Mouse (Mus musculus): ENCODE data around the gene Dbil5. TPM values are rescaled to one million over a fixed set of nuclear protein-coding genes. Genes with fewer than 3 reads are reported as not detected.

Dbil5 gene
- total RNA-seq, 2 experiments from 2014 or later: 0.50 TPM; not detected in 1

DNA sequence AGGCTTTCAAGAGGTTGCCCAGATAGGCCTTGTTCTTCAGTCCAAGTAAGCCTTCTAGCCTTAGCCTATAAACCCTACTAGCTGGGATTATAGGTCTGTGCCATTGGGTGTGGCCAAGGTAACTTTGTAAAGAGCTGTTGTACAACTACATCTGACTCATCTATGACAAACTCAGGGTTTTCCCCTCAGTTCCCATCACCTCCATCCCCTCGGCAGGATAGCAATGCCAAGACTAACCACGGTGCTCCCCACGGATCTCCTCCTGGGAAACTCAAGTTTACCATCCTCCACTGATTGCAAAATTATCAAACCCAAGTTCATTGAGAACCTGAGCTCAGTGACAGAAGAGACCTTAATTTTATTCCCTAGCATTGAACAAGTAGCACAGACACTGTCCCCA, 18.7 kb downstream of the Dbil5 start:
- DNase-seq: no peak

DNA sequence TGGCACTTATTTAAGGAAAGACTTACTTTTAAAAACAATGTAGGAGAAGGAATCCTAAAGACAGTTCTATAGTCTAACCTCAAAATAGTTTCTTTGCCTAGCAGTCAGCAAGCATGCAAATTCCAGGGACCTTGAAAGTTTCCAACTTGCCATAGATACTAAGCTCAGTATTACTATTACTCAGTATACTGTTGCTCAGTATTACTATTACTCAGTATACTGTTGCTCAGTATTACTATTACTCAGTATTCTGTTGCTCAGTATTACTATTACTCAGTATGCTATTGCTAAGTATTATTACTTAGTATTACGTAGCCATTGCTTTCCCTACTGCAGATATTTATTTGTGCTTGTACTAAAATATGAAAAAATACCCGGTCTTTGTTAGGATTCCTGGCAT, 22.3 kb downstream of the Dbil5 start:
- no peak for DNase-seq

DNA sequence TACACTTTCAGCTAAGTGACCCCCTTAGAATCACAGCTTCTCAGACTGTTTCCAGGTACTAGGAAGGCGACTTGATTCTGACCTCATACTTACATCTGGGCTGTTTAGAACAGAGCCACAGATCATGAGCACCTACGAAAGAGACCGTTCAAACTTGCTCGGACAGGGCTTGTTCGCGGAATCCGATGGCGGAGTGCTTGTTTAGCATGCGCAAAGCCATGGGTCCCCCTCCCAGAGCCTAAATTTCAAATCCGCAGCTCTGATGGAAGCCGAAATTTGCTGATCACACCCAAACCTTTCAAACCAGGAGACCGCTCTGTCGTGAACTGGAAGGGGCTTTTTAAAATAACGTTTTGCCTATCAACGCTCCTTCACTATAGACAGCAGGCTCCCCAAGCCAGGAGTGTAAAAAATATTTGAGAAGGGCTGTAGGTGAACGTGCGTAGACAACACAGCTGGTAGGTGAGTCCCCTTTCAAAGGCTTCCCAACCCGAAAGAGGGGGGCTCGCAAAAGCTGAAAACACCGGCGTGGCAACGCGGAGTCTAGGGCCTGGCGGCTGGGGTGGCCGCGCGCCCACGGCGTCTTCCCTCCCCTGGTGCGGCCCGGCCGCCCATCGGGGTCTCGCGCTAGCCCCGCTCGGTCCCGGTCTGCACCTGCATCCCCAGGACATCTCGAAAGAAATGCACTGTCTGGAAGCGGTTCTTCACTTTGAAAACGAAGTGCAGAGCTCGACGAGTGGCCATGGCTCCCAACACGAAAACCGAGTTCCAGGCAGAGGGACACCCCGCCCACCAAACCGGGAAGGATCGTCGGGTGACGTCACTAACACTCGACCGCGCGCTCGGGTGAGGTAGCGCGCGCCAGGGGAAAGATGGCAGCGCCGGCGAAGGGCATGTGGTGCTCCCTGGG, 25.7 kb downstream of the Dbil5 start, which contains the start of the genes Mrm3 and Glod4:
Gene Mrm3, plus strand, starts transcription at position 815 of the 910 bp plus-strand sequence.
Gene Glod4, minus strand, starts transcription at position 825 of the 910 bp plus-strand sequence.
- DNase-seq: peak; percentile 94

DNA sequence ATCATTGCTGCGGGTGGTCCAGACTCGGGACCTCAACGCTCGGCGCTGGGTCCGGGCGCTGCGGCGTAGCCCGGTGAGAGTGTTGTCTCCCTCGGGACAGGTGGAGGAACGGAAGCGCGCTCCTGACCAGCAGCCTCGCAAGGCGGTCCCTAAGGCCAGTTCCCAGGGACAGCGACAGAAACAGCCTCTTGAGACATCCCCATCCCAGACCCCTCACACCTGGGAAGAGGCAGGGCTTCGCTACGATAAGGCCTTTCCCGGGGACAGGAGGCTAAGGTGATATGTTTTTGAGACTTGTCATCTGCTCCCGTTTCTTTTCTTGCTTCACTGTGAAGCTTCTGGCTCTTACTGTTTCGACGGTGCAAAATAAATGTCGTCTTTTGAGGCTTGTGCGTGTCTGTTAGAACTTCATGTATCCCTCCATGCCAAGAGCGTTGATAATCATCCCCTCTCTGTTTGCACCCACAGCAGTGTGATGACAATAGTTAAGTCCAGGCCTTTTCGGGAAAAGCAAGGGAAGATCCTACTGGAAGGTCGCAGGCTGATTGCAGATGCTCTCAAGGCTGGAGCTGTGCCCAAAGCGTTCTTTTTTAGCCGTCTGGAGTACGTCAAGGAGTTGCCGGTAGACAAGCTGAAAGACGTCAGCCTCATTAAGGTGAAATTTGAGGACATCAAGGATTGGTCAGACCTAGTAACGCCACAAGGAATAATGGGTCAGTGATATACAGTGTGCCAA, 26.6 kb downstream of the Dbil5 start:
- DNase-seq: no peak

DNA sequence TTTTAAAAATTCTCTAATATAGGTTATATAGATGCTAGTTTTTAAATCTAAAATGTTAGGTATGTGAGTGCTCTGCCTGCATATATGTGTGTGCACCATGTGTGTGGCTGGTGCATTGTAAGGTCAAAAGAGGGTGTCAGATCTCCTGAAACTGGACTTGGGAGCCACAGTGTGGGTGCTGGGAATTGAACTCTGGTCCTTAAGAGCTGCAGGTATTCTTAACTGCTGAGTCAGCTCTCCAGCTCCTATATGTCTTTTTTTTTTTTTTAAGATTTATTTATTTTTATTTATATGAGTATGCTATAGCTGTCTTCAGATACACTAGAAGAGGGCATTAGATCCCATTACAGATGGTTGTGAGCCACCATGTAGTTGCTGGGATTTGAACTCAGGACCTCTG, 29.0 kb downstream of the Dbil5 start:
- no peak for DNase-seq

DNA sequence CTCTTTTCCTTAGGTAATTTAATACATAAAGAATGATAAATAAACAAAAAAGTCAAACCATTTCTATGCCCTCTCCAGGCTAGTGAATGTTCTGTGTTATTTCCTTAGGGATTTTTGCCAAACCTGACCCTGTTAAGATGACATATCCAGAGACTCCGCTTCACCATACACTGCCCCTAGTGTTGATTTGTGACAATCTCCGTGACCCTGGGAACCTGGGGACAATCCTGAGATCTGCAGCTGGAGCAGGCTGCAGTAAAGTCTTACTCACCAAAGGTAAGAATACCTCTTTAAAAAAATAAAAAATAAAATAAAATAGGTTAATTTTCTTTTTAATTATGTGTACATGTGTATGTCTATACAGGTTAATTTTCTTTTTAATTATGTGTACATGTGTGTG, 29.8 kb downstream of the Dbil5 start:
- DNase-seq: no peak

DNA sequence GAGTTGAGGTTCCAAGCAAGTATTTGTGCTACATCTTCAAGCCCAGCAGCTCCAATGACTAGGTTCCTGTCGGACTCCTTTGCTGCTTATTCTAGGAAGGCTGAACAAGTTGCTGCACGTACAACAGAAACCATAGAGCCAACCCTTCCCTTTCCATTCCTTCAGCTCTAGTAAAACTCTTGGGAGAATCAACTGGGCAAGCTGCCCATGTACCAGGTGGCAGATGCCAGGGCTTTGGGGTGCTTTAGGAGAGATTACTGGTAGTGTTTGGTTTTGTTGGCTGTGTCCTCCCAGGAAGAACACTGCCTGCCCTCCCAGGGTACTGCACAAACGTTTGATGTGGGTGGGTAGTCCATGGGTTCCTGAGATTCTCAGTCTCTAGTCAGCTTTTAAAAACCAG, 34.6 kb downstream of the Dbil5 start:
- DNase-seq: no peak

DNA sequence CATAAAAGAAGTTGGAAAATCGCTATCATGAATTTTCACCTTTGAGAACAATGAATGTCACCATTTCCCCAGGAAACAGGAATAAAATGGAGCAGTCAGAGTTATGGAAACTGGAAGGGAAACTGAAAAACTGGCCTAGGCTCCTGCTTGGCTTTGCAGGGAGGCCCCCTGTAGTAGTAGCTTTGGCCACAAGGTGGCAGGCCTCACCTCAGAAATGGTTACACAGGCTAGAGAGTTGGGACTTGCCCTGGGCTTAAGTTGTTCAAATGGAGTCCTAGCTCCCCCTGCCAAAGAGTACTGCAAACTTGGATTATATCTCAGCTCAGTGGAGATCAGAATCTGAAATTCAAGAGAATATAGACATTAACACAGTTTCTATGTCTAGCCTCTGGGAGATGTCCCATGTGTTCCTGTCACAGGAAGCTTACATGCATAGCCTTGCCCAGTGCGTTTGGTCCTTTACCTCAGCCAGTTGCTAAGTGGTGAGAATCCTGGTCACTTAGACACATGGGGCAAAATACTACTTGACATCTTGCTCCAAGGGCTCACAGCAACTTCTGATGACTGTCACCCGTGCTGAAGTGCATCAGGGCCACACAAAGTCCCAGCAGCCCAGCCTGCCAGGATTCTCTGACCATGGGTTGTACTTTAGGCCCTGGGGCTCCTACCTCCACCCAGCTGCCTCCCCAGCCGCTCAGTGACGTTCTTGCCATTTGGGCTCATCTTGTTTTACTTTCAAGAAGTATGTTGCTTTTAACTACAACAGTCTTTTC, 35.9 kb downstream of the Dbil5 start:
- peak; percentile 93 for DNase-seq

DNA sequence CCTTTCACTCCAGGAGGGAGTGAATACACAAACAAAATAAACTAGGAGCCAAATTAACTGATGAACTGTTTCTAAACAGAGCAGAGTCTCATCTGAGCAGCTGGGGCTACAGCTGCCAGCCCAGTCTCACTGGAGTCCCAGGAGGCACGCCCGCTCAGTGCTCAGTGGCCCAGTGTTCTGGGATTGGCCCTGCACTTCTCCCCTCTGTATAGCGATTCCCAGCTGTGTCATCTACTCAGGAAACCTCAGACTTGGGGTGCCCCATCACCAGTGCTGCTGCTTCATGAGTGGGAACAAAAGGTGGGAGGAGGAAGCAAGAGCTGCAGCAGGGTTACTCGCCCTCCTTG, 36.5 kb downstream of the Dbil5 start:
- no peak for DNase-seq

DNA sequence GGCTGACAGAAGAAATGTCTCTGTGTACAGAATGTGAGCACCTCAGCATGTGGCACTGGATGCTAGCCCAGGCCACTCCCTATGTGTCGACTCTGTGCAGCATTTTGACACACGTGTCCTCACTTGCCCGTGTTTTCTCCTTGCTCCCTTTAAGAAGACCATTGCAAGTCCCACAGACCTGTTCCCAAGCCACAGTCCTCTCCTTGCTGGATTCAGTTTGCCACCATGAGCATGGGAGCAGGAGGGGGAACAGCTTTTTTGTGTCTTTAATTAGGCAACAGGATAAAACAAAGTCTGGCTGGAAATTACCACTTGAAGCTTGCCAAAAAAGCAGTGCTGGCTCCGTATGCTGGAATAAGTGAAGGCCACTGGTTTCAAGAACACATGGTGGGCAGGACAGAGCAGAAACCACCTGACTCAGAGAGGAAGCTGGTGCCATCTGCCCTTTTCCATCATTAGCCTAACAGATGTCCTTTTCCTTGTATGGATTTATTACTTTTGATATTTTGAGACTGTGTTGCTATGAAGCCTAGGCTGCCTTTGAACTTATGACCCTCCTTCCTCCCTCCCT, 38.1 kb downstream of the Dbil5 start:
- DNase-seq: no peak

DNA sequence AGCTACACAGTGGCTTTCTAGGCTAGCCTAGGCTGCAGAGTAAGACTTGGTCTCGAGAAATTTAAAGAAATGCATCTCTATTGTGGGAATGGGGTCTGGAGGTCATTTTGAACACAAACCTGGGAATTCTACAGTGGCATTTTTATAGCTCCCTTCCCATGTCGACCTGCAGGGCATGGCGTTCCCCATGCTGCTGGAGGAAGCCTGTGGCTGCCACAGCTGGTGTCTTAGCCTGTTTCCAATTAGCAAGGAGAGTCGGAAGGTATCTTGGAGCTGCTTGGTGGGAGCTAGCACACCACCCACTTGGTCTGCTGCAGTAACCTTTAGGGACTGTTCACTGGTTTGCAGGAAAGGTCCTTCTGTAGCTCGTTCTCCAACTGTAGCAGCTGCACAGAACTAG, 38.7 kb downstream of the Dbil5 start:
- DNase-seq: no peak

DNA sequence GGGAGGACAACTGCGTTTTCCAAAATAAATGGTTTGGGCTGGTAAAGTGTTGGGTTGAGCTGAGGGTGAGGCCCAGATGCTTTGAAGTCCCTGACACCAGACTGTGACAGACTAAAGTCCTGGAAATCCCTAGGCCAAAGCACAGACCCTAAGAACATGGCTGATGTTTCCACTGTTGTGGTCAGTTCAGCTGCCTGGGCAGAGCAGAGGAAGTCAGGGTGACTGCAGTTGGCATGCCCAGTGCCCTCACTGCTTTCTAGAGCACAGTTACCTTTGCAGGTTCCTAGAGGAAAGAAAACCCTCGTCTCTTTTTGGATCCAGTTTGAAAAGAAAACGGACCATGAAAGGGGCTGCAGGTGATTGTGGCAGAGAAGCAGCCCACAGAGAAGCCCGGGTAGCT, 40.0 kb downstream of the Dbil5 start:
- DNase-seq: no peak

DNA sequence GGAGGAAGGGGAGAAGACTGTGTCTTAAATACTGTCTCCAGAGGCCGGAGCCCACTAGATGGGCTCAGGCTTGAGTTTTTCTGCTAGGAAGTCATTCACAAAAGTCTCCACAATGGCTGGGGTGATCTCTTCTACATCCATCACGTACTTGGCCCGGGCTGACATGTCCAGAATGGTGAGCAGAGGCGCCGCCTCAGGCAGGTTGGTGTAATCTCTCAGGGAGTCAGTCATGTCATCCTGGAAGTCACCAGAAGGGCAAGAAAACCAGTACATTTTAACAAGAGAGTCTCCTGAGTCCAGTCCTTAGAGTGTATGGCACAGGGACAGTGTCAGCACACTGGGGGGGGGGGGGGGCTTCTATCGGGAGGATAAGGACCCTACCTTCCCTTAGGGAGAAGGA, 41.1 kb downstream of the Dbil5 start:
- no peak for DNase-seq

DNA sequence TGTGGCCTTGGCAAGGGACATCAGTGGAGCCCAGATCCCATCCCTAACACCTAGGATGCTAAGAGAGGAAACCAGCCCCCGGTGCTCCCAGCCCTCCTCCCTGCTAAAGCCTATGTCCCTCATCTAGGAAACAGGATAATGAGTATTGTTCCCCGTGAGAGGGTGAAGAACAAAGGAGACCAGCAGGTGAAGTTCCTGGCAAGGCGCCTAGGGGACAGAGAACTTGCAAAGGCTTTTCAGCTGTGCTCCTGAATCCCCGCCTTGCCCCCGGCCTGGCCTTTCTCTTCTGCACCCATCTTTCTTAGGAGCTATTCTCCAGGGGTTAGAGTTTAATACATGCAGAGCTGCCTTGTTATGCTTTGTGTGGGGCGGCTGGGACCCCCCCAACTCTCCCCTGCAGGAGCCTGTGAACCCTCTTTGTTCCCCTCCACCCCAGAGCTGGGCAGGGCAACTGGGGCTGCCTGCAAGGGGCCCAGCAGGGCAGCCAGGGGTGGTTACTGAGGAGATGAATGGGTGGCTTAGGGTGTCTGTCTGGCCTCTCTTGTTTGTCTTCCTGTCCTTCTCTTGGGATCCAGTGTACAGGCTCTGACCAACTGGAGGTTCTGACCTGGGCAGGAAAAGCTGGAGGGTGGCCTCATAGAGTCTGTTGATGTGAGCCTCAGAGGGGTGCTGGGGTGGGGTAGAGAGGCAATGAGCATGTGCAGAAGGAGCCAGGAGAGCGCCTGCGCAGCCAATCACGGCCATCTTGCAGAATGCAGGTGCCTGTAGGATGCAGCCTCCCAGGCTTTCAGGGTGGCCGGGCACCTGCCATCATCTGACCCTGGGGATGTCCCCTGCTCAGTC, 43.0 kb downstream of the Dbil5 start:
- DNase-seq: no peak

DNA sequence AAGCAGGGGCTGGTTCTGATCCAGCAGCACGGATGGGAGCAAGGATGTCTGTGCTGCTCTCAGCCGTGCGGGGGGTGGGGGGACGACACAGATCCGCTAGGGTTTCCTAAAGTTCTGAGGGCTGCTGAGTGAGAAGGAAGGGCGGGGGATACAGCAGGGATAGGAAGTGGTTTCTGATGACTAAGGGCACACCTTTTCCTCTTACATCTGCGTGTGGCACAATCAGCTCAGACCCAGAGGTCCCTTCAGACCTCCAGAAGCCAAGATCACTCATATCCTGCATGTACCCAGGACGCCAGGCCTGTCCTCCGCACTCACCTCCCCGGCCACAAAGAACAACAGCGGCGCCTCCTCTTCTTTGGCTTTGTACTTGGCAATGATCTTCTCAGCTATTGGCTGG, 43.8 kb downstream of the Dbil5 start:
- DNase-seq: no peak

DNA sequence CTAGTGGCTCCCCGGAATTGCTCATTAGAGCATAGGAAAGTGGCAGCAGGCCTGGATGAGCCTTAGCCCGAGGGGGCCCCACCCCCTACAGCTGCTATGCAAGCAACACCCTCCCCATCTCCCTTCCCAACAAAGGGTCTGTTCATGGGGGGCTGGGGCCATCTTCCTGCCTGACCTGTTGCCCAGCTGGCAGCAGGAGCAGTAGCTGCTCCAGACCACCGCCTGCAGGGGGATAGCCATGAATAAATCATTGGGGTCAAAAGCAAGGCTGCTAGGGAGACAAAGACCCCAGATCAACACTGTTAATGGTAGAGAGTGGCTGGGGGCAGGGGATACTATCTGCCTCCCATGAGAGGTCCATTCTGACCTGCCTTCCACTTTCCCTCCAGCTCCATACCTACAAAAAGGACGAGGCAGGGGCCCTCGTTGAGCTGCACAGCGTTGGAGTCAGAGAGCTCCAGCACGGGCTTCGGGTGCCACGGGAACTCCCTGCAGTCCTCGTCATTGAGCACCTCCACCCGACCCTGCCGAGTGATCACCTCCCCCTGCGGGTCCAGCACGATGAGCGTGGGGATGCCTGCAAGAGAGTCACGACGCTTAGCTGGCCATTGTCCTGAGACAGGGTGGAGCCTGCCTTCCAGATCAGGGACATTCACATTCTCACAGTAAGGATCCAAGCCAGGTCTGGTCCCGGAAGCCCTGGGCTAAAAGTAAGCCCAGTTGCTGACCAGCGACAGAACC, 45.4 kb downstream of the Dbil5 start:
- DNase-seq: no peak

DNA sequence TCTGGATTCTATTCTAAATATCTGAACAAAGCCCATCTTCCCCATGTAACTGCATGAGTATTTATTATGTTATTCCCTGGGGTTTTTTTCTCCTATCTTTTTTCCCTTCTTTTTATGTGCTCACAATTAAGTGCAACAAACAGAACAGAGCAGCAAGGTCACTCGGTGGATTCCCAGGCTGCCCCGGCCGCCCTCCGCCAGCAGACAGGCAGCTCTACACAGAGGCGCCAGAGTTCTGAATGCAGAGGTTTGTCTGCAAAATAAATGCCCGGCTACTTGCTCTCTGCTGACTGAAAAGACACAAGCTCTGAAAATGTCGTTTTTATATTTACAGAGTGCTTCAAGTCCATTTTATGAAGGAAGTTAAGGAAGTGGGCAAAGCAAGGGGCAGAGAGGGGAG, 50.1 kb downstream of the Dbil5 start:
- no peak for DNase-seq

DNA sequence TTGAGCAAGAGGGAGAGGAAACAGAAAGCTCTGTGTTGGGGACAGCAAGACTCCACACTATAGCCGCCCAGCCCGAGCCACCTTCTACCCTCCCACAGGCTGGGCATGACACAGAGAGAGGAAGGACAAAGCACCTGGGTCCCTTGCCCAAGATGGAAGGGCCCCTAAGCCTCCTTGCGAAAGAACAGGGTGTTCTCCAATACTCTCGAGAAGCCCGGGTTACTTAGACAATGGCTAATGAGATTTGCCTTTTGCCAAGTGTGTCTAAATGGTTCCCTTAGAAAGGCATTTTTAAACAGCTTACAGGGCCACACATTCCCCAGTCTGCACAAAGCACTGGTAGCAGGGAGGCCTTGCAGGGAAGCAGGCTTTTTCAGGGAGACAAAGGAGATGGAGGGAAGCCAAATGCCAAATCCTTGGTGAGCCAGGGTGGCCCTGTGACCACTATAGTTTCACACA, 50.6 kb downstream of the Dbil5 start:
- DNase-seq: no peak
